Mouse (Mus musculus): ENCODE results near the gene Mettl11b. TPM values are rescaled to one million over a fixed set of nuclear protein-coding genes. Genes with fewer than 3 reads are reported as not detected.
A peak's percentile ranks its signal among the peaks of the same experiment; 100 is the strongest.
"Not testable (repeated sequence)": the region's sequence is repeated elsewhere in the genome, so short reads cannot be mapped to it uniquely, and the experiment has no call there.

The Mettl11b gene
- total RNA-seq (2021), result 10 to 100 TPM; 17.5 to 23.0 TPM
- long read RNA-seq, experiment 1, transcript Mettl11b-201 (4 exons, 1,790 nt), result major isoform, 19 of 36 reads
- long read RNA-seq, experiment 1, partial matches to known transcripts, result 1 of 36 reads
- long read RNA-seq, experiment 1, other reads (novel, unspliced or antisense), result 16 of 36 reads
- long read RNA-seq, experiment 2, transcript Mettl11b-201 (4 exons, 1,790 nt), result major isoform, 11 of 24 reads
- long read RNA-seq, experiment 2, partial matches to known transcripts, result 2 of 24 reads
- long read RNA-seq, experiment 2, other reads (novel, unspliced or antisense), result 11 of 24 reads

- DNase-seq, result no peak
Observed at GRCm38 (mm10) chr1:163725106-163725759, at the start of gene Mettl11b. TSS of gene Mettl11b (minus strand) at chr1:163725232.

GRCm38 (mm10) chr1:163757462-163758207 is 32.6 kb upstream of the Mettl11b start:
- DNase-seq, result no peak

DNA sequence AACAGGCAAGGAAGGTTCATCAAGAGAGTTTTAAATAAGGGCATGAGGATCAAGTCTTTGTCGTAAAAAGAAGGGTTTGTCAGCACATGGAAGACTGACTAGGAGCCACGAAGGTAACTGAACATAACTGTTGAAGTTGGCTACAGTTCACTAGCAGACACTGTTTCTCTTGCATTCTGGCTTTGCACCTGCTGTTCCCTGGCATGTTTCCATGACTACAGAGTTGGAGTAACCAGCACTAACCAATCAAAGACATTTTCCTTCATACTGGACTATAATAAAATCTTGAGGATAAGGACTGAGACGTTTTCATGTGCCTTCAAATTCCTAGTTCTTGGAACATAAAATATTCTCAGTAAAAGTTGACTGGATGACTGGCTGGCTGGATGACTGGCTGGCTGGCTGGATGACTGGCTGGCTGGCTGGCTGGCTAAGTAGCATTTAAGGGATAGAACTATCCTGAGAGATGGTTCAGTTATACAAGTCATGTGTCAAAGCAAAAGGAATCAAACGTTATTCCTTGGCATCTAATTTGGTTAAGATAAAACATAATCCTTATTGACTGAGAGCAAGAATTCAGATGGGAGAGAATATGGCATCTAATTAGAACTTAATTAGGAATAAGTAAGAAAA is 26.4 kb upstream of the Mettl11b start:
- DNase-seq, result no peak

GRCm38 (mm10) chr1:163737239-163737533 is 12.2 kb upstream of the Mettl11b start:
- DNase-seq, result no peak

DNA sequence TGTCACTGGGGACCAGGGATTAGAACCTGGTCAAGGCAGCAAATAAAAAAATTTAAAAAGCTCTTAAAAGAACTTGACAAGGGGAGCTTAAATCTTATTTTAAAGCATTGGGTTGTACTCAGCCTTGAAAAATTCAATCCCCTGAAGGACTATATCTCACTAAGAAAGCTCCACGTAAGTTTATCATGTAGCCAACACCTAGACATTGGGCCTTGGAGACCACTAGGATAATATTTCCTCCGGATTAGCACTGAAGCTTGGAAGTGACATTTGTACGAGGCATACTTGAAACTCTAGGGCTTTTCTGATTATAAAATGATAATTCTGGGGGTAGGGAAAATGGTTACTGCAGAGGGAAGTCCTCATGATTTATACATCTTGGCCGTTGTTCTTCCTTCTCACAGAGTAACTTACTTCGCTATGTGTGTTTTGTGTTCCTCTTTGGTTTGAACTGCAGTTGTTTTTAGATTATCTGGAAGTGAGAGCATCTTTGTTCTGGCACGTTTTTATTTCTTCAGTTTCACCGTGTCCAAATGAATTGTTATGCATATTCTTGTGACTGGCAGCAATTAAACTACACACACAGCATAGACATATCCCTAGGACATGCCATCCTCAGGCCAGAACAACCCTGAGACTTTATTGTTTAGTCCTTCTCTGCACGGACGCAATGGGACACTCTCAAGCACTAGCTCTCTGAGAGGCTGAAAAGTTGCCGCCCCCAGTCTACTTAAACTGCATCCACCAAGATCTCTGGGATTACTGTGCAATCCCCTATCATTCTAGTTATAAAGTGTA is 11.6 kb upstream of the Mettl11b start:
- no peak for DNase-seq

GRCm38 (mm10) chr1:163731166-163731565 is 6.1 kb upstream of the Mettl11b start:
- DNase-seq, result not testable (repeated sequence)

DNA sequence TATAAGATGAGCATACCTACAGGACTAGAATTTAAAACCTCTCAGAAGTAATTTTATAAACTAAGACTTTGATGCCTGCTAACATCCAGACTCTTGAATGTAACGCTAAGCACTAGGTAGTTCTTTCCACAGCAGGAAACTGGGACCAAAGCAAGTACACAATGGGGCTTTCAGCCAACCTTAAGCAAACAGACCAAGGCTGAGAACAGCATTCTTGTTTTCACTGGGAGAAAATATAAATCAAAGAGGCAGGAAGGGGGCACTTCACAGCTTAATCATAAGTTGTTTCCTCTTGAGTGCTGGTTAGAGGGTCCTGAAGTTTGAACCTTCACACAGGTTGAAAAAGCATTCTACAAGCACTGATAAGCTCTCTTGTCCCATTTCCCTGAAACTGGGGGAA is 1.1 kb downstream of the Mettl11b start:
- DNase-seq, result no peak

DNA sequence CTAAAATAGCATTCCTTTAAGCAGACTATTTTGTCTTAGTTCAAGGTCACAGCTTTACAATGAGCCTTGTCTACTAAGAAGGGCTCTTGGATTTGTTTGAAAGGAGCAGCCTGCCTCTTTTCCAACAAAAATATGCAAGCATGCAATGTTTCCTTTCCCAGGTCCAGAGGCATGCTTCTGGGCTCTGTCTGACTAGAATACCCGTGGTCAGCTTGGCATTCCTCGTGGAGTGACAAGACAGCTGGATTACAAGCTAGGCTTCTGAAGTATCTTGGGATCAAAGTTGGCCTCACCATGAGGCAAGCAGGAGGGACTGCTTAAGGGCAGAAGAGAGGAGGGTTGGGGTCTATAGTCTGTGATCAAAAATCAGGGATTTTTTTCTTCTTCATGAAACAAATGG is 16.4 kb downstream of the Mettl11b start:
- DNase-seq, result no peak

DNA sequence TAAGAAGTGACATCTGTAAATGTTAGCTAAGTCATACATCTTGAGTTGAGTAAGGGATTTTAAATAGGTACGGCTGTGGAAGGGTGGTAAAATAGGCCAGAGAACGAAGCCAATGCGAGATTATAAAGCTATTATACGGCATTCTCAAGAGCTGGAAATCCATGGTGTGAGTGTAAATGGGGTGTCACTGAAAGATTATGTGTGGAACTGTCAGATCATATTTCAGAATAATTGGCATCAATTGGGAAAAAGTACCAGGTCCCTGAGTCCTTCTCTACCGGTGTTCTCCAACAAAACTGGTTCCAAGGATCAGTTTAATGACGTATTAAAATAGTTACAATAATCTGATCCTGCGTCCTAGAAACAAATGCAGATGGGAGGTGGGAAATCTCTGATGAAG is 24.5 kb downstream of the Mettl11b start:
- DNase-seq, result no peak

- no peak for DNase-seq
Observed at GRCm38 (mm10) chr1:163699702-163700101, 25.3 kb downstream of the Mettl11b start.

DNA sequence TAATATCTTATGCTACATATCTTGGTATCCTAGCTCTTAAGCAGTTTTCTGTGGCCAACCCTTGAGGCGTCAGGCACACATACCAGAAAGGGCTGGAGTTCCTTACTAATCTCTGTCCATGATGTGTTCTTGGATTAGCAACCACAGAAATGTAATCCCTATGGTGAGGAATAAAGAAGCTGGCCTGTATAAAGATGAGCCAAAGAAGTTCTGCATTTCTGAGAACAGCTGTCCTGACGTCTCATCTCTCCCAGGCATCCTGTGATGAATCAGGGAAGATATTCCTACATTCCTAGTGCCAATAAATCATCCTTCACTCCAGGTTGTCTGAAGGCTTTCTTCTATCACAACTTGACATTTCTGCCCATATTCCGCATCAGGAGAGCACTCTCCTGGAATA is 33.2 kb downstream of the Mettl11b start:
- DNase-seq, result no peak

- no peak for DNase-seq
Observed at GRCm38 (mm10) chr1:163682935-163683430, 42.0 kb downstream of the Mettl11b start.

- DNase-seq, result no peak
Observed at GRCm38 (mm10) chr1:163682127-163682526, 42.9 kb downstream of the Mettl11b start.

GRCm38 (mm10) chr1:163672866-163673265 is 52.2 kb downstream of the Mettl11b start:
- DNase-seq, result no peak

DNA sequence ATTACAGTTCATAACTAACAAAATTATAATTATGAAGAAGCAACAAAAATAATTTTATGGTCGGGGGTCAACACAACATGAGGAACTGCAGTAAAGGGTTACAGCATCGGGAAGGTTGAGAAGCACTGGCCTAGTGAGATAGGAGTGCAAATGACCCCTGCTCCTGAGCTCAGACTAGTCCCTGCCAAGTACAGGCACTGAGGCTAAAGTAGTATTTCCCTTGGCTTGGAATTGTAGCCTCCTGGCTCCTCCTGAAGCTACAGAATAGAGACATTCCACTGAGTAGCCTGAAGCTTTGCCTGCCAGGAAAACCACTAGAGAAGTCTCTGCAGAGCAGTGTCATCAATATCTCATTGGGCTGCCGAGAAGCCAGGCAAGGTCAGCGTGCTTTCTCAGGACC is 53.7 kb downstream of the Mettl11b start:
- peak; percentile 7 for DNase-seq

- no peak for DNase-seq
Observed at GRCm38 (mm10) chr1:163670702-163671101, 54.3 kb downstream of the Mettl11b start.

DNA sequence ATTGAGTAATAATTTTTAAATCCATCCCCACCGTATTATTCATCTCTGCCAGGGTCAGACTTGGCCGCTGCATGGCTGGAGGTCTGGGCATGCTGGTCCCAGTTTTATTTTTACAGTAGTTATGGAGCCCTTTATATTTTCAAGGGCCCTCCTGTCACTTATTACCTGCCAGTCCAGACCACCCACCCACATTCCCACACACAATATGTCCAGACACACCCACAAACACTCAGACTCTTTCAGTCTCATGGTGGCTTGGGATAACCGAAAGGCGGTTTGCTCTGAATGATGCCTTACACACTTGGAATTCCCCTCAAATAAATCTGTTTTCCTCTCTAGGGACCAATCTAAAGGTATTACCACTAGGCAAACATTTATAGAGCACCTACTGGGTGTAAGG is 55.1 kb downstream of the Mettl11b start:
- DNase-seq, result no peak

GRCm38 (mm10) chr1:163662416-163662815 is 62.6 kb downstream of the Mettl11b start:
- no peak for DNase-seq

DNA sequence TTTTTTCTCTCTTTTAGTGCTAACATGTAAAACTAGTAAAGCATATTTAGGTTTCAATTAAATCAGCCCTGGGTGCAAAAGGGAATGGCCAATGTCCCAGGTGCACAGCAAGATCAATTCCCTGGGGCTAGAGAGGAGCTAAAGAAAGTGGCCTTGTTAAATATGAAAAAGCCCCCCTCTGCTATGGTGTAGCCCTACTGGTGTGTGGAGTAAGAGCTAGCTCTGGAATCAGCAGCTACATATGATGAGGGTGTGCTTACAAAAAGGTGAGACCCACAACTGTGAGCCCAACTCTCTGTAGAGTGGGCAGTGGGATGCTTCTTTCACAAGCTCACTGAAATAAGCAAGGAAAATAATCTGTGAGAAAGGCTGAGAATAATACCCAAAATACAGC is 66.5 kb downstream of the Mettl11b start:
- DNase-seq, result no peak

GRCm38 (mm10) chr1:163657766-163658534 is 67.1 kb downstream of the Mettl11b start:
- DNase-seq, result no peak

DNA sequence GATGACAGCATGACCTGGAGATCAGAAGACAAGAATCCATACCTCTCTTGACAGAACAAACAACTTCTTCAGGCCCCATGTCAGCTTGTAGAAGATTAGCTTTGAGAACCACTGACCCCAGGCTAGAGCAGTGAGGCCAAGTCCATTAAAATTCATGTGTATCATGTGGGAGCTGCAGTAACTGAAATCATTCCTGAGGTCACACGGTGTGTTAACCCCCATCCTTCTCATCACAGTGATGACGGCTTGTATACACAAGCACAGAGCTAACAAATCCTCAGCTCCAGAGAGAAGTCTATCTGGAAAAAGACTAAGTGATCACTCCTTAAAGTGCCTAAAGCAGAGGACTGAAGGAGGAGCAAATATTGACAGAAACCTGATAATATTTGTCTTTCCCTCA is 68.0 kb downstream of the Mettl11b start:
- DNase-seq, result no peak

All from gastrocnemius, postnatal 10 days (tissue).